Mouse (Mus musculus) heart, adult 9 months (tissue): ENCODE data around the gene Prss12.

Experiments
- DNase-seq, 2 experiments: peaks; one replicate each; pipeline ENCODE4 v3.0.0; 2022; ENCODE audit warnings: low spot score in 2 of 2

The Prss12 gene

DNA sequence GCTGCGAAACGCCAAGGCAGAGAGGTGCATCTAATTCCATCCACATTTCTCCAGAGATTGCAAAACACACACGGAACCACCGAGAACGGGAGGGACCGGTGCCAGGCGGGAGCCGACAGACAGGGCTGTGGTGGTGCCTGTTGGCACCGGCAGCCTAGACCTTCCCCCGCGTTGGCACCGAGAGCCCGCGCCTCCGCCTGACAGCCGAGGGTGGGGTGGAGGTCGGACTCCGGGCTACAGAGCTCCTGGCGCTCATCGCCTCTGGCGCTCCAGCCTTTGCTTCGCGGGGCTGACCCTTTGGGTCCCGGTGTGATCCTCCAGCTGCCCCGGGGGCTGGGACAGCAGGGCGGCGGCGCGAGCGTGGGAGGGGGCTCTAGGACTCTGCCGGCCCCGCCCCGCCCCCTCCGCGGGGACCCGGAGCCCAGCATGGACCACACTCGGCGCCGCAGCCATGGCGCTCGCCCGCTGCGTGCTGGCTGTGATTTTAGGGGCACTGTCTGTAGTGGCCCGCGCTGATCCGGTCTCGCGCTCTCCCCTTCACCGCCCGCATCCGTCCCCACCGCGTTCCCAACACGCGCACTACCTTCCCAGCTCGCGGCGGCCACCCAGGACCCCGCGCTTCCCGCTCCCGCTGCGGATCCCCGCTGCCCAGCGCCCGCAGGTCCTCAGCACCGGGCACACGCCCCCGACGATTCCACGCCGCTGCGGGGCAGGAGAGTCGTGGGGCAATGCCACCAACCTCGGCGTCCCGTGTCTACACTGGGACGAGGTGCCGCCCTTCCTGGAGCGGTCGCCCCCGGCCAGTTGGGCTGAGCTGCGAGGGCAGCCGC, at the start of gene Prss12:
Prss12 (plus strand) TSS at position 206 of the 830 bp plus-strand sequence.
- DNase-seq: peak in 1 of 2 experiments; percentile 3

DNA sequence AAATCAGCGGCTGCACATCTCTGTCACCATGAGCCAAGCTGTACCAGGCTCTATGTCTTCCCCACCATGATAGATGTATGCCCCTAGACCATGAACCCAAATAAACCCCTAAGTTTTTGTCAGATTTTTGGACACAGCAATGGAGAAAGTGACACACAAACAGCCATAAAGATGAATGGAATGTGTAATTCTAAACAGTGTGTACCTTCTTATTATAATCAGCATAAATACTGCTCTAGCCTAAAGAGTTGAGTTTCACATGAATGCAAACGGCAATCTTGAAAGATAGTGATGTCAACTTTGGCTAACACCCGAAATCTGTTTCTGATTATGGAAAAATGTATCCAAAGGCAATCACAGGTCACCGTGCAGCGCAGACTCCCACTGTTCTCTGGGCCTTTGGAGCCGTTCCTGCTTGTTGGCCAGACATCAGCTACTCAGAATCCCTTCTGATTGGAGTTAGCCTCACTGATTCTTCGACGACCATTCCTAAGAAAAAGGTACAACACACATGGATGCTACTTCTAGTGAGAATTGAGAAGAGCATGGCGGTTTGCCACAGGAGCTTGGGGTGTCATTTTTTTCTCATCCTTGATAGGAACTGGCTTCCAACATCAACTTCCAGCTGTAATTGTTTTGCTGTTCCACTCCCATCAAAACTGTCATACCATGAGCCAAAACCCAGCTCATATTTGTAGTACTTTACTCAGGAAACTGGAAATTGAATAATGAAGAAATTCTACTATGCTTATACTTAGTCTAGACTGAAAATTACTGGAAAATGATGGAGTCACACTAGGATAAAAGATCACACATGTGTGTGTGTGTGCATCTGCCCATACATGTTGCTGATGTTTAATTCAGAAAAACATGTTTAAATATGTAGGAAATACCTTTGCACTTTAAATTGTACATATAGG, 48.9 kb upstream of the Prss12 start:
- no peak for DNase-seq

DNA sequence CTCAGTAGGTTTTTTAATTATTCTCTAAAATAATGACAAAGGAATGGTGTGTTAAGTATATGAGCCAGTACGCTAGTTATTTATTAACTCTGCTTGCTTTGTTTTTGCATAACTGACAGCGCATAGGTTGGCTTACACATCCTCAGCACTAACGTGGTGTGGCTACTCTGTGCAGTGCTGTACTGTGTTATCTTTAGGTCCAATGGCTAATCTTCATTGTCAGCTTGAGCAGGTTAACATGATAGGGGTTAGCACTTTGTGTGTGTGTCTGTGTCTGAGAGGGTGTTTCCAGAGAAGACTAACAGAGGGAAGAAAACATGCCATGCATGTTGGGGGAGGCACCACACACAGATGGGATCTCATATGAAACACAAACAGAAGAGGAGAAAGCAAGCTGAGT, 41.8 kb upstream of the Prss12 start:
- DNase-seq: no peak

GRCm38 (mm10) chr3:123411821-123412578, 34.7 kb upstream of the Prss12 start:
- no peak for DNase-seq

GRCm38 (mm10) chr3:123413173-123413572, 33.5 kb upstream of the Prss12 start:
- DNase-seq: no peak

DNA sequence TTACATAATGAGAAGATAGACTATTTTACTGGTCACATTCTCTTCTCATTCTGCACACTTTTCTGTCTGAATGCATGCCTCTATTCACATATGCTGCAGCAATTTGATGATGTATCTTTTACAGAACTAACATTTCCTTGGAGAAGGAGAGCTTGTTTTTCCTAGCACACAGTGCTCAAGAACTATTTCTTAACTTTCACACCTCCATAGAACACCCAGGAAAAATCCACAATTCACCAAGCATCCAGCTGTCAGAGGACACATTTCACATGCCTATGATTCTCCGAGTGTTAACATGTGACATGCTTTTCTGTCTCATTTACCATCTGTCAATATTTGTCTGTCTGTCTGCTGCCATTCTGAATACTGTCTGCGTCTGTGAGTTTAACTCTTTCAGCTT, 21.1 kb upstream of the Prss12 start:
- DNase-seq: no peak

DNA sequence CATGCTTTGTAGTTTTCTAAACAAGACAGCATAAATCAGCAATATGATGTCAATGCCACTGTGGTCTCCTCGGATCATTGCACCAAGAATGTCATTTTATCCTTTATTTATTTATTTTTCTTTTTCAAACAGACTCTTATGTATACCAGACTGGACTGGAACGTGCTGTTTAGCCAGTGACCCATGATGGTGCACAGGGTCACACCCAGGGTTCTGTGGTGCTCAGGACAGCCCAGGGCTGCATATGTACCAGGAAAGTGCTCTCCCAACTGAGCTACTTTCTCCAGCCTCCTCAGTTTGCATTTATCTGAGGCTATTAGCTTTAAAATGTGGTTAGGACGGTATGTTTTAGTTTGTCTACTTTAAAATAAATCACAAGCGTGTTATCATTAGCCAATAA, 18.7 kb upstream of the Prss12 start:
- no peak for DNase-seq

DNA sequence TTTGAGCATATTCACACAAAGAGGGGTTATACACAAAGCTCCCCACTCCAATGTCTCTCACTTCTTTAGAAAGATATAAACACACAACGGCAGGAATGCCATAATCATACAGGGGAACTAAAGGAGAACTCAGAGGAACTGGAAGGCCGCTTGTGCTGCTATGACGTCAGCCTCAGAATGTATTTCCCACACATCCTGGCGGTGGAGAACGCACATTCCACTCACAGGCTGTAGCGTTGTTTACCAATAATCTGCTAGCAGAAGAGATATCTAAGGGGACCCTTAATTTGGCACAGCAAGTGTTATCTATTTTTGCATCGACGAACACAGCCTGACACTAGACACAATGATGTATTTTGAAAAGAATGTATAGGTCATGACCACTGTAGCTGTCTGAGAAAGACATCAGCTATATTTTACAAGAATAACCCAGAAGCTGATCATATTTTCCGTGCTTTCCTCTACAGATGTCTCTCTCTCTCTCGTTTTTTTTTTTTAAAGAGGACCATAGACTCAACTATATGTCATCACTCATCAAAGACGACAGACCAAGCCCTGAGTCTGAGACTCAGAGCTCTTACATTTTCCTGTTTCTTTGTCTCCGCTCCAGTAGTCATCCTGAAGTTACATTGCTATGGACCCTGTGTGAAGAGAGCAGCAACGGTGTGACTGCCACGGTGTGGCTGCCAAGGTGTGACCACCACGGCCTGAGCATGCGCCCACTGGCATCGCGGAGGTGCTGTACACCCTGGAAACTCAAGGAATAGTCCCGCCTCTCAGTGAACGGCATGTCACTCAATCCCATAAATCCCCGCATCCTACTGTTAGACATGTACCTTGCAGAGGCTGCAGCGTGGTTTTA, 16.9 kb upstream of the Prss12 start:
- no peak for DNase-seq

- DNase-seq: no peak
Observed at GRCm38 (mm10) chr3:123431951-123432674, 14.6 kb upstream of the Prss12 start.

- DNase-seq: no peak
Observed at GRCm38 (mm10) chr3:123433362-123433761, 13.4 kb upstream of the Prss12 start.

GRCm38 (mm10) chr3:123437608-123438007, 9.1 kb upstream of the Prss12 start:
- no peak for DNase-seq

GRCm38 (mm10) chr3:123440490-123440889, 6.2 kb upstream of the Prss12 start:
- DNase-seq: no peak

GRCm38 (mm10) chr3:123444466-123444865, 2.2 kb upstream of the Prss12 start:
- DNase-seq: no peak

- DNase-seq: no peak
Observed at GRCm38 (mm10) chr3:123447538-123448059, 886 bp downstream of the Prss12 start.

GRCm38 (mm10) chr3:123448096-123448495, 1.4 kb downstream of the Prss12 start:
- DNase-seq: no peak

DNA sequence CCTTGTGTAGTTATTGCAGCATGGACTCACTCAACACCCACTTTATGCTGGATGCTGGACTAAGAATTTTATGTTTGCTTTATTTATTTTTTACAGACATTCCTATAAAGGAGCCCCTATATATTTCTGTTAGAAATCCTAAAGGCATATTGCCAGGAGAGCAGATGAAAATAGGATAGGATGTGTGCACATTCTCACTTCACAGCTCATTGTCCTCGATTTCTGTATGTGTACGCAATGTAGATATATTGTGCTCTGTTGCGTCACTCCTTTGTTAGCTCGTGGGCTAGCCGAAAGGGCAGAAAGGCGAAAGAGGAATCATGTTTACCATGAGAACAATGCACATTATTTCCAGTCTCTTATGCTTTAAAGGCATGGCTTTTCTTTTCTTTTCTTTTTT, 3.4 kb downstream of the Prss12 start:
- DNase-seq: no peak

- no peak for DNase-seq
Observed at GRCm38 (mm10) chr3:123452904-123453303, 6.2 kb downstream of the Prss12 start.

DNA sequence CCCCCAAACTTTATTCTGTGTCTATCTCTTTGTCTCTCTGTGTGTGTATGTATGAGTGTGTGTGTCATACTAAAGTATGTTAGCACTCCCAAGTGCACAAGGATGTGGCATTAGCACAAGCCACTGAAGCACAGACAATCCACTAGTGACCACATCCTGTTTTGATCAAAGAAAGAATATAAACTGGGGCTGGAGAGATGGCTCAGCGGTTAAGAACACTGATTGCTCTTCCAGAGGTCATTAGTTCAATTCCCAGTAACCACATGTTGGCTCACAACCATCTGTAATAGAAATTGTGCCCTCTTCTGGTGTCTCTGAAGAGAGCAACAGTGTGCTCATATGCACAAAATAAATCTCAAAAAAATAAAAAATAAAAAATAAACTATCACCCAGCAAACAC, 12.8 kb downstream of the Prss12 start:
- no peak for DNase-seq

GRCm38 (mm10) chr3:123460436-123460835, 13.7 kb downstream of the Prss12 start:
- no peak for DNase-seq

GRCm38 (mm10) chr3:123462264-123462663, 15.6 kb downstream of the Prss12 start:
- DNase-seq: no peak
